Mouse (Mus musculus) adrenal gland, postnatal 36 days (tissue): ENCODE results near the gene Gm20388. TPM values are rescaled to one million over a fixed set of nuclear protein-coding genes. Genes with fewer than 3 reads are reported as not detected.
A peak's percentile ranks its signal among the peaks of the same experiment; 100 is the strongest.

ENCODE experiments used
- DNase-seq, 2 experiments: peaks; one replicate each; pipeline ENCODE4 v3.0.0; 2021; ENCODE audit warnings: mixed read lengths in 1 of 2
- total RNA-seq, 2 experiments: library from RNA; stranded (reverse); gene quantifications; 2 replicates each; pipeline ENCODE4 v1.2.3; 2021

Gene Gm20388
- total RNA-seq, 2 experiments from 2014 or later = 2.4 to 7.4 TPM

DNA sequence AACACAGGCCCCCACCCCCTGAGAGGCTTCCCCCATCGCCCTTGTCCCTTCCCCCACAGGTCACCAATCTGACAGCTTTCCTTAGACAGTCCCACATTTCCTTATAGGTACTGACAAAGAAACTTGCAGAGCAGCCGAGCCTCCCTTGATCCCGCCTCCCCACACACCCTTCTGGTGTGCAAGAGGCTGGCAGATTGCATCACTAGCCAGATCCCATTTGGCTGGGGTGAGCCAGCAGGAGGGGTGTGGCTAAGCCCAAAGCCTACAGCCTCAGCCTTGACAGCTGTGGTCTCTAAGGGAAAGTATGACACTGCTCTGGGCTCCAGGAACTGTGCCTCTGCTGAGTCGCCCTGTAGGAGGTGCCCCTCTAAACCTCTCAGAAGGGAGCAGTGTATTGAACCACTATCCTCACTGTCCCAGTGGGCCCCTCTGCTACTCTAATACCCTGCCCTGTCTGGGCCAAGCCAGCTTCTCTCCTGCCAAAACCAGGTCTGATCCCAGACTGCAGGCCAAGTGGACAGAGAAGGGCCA, 1987.8 kb downstream of the Gm20388 start:
- peak; percentile 88 to 90 for DNase-seq

DNA sequence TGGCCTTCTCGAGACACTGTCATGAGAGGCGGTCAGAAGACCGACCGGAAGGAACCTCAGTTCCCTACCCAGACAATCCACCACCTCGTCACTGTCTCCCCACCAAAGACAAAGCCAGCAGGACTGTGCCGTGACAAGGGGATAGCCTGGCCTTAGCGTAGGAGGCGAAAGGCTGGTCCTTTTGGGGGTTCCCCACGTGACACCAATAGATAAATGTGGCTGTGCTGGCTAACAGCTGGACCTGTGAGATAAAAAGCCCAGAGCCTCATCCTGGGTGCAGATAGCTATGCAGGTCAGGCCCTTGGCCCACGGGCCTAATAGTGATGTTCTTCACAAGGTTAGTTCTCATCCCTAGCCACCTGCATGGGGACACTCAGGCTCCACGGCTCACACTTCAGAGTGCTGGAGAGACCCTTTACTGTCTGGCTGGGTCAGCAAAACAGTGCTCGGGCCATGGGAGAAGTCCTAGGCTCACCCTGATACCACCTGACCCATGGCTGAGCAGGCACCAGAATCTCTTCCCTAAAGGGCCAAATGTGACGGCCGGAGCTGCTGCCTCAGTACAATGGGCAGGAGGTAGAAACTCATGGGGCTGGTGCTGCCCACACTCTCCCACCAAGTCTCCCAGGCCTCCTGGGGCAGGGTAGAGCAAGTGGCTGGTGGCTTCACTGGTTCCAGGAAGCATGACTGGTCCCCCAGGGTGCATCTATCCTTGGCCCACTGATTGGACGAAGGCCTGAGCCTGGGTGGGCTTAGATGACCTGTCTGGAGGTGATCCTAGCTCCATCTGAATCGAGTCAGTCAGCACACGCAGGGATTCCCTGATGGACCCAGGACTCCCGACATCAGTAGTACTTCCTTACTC, 1988.8 kb downstream of the Gm20388 start:
- no peak for DNase-seq

DNA sequence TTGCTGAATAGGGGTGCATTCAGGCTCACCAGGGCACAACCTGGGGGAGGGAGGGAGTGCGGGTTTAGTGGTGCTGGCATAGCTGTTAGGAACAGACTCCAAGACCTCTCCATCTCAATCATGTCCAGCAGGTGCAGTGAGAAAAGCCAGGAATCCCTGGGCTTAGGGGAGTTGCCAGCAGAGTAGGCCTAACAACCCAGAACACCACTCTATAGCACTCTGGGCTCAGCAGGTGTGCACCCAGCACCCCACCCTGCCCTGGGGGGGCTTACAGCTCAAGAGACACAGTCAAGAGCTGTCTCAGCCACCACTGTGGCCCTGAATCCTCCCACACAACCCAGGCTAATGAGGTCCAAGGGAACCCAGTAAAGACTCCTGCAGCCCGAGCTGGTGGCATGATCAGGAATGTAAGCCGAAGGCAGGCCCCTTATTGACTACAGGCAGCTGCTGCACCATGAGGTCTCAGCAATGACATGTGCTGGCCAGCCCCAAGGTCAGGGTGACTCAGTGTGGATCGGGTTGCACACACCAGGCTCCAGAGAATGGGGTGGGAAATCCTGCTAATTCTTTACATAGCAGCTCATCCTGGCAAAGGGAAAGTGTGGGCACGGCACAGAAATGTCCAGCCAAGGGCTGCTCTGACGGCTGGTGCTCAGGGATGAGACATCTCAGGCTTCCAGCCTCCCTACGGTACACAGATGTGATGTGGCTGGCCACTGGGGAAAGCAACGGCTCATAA, 1991.0 kb downstream of the Gm20388 start:
- peak; percentile 88 to 90 for DNase-seq

DNA sequence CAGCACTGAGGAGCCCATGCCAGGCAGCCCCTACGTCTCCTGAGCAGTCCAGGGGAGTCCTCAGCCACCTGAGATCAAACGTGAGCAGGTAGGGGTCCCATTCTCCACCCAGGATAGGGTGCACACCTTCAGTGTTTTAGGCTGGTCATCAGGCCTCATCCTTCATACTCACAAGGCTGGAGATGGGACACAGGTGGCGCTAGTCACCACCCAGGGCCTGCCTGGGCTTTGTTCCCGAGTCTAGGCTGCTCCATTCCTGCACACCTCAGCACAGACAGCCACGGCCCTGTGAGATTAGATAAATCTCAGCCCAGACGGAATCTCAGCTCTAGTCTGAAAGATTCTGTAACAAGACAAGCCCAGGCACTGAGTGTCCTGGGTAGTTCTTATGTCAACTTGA, 1993.3 kb downstream of the Gm20388 start:
- no peak for DNase-seq

DNA sequence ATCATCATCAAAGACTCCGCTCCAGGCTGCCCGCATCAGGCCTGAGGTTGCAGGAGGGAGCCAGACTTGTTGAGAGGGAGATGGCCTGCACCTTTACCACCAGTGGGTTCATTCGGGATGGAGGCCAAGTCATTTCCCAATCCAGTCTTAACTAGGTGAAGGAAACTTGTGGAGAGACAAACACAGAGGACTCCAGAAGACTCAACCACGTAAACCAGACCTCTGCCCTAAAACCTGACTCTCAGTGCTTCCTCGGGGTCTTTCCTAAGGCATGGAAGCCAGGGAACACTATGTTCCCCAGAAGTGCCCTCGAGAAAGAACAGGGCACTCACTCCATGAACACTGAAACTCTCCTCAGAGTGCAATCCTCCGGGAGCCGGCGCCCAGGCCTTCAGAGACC, 1994.4 kb downstream of the Gm20388 start:
- peak in 1 of 2 experiments; percentile 32 for DNase-seq

DNA sequence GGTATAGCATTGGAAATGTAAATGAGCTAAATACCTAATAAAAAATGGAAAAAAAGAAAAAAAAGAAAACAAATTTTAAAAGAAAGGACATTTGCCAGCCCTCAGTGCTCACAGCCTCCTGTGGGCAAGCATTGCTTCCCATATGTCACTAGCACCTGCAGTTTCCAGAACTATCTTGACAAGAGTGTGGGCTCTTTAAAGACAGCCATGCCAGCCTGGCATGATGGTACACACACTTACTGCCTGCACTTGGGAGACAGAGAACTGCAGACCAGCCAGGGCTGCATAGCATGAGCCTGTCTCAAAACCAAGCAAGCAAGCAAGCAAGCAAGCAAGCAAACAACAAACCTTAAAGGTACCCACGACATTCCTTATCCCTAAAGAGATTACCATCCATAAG, 1994.8 kb downstream of the Gm20388 start:
- DNase-seq = no peak

DNA sequence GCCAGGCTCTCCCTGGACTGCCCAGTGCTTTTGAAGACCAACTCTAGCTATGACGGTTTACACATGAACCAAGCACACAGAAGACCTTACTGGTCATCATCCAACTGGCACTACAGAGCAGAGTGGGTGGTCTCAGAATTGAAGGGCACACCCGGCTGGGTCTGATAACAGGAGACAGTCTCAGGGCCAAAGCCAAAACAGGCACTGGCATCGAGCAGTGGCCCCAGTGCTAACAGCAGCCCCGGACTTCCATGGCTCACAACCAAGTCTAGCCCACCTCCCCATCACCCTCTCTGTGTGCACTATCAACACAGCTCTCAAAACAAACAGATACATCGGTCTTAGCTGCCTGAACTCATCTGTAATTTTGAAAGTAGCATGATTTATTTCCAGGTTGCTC, 1995.2 kb downstream of the Gm20388 start:
- no peak for DNase-seq

DNA sequence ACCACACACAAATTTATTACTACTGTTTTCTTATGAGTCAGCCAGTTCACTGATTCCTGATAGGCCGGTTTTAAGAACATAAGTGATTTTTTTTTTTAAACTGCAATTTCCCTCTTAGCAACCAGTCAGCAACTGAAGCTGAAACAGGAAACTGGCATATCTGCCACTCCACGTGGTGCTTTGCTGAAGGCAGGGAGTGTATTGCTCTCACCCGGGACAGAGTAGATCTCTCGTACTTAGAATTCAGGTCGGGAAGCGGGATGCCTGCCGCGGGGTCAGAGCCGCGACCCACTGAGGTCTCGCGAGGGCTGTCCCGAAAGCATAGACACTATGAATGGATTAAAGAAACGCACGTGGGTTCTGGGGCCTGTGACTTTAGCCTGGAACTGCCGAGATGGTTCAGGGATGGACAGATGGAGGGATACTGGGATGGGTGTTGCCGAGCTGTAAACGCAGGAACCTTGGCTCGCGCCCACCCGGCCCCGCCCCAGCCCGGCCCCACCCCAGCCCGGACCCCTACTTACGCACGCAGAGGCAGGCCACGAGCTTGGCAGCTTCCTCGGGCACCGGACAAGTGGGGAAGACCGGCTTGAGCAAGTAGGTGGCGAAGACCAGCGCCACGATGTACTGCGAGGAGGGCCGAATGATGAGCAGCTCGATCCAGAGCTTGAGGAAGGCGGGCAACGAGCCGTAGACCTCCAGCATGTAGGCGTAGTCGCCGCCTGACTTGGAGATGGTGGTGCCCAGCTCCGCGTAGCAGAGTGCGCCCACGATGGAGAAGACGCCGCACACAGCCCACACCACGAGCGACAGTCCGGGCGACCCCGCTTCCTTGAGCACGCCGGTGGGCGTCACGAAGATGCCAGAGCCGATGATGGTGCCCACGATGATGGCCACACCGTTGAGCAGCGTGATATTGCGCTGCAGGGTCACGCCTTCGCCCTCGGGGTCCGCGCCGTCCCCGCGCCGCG, 1996.2 kb downstream of the Gm20388 start:
- DNase-seq = peak; percentile 44 to 58

DNA sequence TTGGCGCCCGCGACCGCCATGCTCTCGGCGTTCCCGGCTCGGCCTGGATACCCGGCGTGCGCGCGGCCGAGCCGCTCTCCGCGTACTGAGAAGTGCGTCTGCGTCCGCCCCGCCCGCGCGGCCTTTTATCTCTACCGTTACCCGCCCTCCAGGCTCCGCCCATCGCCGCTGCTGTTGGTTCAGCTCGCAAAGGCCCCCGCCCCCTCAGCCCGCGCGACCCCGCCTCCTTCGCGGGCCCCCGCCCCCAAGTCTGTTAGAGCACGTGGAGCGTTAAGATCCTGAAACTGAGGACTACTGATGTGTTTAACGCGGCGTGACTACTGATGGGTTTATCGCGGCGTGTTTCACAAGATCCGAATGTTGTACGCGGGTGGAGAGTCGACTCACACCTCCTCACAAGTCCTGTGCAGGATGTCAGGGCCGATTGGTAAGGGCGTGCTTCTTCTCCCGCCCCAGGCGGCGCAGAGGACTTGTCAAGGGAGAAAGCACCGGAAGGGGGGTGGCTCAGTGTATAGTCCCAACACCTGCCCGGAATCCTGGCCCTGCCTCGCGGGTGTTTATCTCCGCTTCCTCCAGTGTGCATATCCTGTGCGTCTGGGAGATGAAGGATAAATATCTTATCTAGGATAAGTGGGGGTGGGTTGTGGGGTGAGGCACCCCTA, 1997.1 kb downstream of the Gm20388 start, which contains the start of gene Slc7a5:
TSS of gene Slc7a5 (minus strand) at position 108 of the 662 bp plus-strand sequence.
- peak; percentile 98 to 99 for DNase-seq

DNA sequence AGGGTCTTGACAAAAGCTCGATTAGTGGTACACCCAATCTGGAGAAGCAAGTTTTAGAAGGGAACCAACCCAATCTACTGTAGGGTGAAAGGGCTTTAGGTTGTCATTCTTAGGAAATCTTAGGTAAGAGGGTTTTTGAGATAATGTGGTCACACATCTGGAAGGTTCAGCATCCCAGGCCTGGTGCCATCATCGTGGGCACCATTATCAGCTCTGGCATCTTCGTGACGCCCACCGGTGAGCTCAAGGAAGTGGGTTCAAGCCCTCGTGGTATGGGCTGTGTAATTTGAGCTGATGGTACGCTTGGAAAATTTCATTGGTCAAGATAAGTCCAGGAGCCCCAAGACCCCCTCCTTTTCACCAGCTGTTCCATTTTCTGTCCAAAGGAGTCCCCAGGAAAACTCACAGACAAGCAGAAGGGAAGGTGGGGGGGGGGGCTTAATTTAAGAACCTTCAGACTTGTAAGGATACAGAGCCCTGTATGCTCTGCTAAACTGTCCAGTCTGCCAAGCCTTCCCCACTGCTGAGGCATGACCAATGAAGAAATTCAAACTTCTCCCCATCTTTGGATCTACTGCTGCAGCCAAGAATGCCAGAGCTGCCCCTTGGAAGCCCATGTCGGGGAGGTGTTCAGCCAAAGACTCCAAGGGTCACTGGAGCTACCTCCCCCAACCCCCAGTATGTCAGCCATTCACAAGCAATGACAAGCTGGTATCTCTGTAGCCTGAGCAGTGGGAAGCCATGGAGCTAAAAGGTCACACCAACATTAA, 1997.9 kb downstream of the Gm20388 start:
- DNase-seq = no peak

DNA sequence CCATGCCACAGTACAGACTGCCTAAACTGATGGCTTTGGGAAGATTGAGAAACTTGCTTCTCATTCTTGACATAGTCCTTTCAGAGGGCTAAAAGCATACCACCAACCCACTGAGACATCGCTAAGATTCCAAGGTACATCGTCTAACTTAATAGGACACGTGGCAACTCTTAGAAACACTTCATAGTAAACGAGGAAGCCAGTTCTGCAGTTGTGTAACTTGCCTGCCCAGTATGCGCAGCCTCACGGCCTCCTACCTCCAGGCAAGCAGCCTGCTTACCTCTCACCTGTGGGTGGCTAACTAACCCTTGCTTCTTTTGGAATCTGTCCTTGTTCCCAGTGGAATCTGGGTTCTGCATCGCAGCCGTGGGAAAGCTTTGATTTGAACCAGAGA, 1998.5 kb downstream of the Gm20388 start:
- DNase-seq = no peak

DNA sequence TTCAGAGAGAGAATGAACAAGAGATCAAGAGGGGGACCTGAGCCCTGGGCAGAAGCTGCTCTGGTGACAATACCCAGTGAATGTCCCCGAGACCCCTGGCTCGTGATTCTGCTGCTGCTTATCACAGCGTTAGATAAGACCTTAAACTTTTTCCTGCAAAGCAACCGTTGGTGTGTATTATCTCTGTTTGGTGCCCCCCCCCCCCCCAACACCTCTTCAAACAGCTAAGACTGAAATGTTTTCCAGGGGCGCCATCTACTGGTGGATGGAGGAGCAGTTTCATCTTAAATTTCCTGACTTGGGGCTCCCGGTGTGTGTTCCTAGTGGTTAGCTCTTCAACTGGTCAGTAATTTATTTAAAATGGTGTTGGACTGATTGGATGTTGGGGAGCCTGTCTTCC, 1999.0 kb downstream of the Gm20388 start:
- DNase-seq = peak; percentile 78 to 82

DNA sequence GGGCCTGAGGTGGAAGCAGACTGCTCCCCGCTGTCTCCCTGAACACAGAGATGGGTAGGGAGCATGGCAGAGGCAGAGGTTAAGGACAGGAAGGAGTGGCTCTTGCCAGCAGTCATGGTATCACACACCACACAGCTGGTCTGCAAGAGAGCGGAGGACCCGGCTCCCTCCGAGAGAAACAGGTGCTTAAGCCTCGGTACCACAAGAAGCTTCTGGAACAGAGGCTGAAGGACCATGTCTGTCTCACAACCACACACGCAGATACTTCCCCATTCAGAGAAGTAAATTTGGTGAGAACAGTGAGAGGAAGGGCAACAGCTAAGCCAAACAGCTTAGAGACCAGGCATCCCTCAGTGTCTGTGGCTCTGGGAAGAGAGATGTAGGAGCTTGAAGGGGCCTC, 2000.8 kb downstream of the Gm20388 start:
- DNase-seq = no peak

DNA sequence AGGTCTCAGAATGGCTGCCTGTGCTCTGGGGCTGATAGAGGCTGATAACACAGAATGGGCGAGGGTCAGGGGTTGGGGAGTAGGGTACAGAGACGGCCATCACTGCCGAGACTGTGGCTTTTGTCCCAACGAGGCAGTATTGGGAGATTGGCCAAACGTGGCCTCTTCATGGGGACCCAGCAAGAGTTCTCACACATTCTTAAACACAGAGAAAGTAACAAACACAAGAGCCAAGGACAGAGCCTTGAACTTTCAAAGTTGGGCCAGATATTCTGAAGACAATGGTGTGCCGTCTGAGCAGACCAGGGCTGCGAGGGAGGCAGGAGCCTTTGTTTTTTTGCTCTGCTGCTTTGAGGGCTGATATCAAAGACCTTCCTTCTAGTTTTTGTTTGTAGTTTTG, 2001.3 kb downstream of the Gm20388 start:
- DNase-seq = peak in 1 of 2 experiments; percentile 35

DNA sequence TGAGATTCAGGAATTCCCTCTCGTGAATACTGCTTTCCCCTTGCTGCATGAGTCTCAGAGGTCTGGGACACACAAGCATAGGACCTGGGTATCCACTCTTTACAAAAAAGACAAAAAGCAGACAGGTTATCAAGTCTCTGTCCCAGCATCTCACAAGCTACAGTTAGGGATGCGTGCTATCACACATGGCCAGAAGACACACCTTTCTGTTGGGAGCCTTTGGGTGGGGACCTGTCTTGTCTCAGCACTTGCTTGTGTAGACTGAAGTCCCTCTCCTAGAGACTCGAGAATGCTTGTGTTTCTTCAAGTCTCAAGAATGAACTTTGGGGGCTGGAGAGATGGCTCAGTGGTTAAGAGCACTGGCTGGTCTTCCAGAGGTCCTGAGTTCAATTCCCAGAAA, 2002.2 kb downstream of the Gm20388 start:
- no peak for DNase-seq

DNA sequence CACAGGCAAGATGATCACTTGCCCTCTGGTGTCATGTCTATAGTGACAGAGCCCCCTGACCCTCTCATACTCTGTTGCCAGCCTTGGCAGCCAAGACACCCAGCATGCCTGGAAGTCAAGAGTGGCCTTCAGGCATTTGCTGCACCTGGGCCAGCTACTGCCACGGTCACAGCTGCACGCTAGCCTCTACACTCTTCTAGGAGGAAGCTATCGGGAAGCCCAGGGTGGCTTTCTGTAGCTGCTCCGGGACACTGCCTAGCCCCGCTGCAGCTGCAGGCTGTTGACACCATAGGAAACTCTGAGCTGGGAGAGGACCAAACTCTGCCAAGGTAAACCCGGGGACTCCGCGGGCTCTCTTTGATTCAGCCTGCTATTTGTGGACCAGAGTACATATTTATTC, 2002.7 kb downstream of the Gm20388 start:
- no peak for DNase-seq

DNA sequence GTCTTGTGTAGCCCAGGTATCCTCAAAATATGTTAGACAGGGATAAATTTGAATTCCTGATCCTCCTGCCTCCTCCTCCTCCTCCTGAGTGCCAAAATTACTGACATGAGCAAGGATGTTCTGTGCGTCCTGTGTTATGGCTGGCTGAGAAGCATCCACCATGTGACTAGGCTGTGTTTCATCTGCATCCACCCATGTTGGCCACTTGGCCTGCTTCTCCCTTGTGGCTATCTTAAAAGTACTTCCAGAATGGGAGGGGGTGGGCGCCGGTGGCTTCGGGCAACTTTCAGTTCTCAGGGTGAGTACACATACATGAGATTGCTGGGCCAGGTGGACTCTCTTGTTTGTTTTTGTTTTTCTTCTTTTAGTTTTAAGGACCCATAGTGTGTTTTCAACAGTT, 2008.5 kb downstream of the Gm20388 start:
- no peak for DNase-seq

DNA sequence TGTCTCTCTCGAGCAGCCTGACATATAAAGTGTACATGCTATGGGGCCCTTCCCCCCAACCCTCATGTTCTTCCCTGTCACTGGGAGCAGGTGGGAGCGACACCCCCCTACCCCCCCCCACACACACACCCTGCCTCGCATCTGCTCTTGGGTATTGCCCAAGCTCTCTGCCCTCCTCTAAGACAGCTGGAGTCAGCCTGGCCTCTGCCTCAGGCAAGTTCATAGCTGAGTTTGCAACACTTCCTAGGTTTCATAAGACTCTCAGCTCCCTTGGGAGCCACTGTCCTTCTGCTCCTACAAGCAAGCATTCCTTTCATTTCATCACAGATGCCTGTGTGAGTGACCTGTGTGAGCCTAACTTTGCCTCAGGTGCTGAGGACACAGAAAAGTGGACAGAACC, 2009.1 kb downstream of the Gm20388 start:
- DNase-seq = peak in 1 of 2 experiments; percentile 38

DNA sequence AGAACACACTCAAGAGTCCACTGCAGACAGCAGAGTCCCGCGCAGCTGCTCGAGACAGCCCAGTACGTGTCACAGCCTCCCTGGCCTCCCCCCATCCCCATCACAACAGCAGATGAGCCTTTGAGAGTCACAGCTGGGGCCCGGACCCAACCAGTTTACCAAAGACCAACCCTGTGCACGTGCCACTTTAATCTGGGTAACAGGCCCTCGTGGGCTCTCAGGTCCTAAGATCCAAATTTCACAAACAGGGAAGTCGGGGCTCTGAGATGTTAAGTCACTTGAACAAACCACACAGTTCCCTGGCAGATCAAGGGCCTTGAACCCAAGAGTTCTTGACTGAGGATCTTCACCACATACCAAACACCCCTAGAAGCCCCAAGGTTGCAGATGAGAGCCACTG, 2010.9 kb downstream of the Gm20388 start:
- DNase-seq = no peak

DNA sequence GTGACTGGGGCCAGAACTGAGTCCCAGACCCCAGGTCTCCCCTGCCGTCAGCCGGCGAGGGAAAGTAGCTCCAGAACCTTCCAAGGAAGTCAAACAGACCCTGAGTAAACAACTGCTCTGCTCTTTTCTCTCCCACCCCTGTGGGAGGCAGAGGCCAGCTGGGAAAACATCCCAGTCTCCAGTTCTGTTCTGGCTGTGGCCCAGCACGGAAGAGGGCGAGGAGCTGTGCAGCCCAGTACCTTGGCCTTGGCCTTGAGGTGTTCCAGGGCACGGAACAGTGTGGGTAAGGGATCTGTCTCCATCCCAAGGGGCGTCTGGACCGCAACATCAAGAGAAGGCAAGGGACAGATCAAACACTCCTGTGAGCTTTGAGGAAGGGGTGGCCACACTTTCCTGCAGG, 2011.5 kb downstream of the Gm20388 start:
- DNase-seq = peak; percentile 46 to 59

DNA sequence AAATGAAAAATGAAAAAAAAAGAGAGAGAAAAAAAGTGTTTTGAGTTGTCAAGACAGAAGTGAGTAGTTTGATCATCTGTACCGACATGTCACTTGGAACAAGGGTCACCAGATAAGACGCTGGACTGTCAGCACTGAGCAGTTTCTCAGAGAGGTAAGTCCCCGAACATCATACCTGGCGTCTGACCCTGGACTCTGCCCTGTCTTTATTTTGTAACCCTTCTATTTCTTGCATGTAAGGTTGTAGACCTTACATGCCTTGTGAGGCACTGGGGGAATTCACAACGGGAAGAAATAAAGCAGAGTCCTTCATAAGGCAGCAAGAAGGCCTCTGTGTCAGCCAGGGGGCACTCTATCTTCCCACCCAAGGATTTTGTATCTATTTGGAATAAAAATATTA, 2014.0 kb downstream of the Gm20388 start:
- no peak for DNase-seq
